Mouse (Mus musculus) heart, postnatal 0 days (tissue): Measurements from ENCODE around the gene Cdkn1b.

ENCODE experiments used
- CTCF ChIP-seq: IDR thresholded peaks from 2 replicates; pipeline ENCODE4 v1.5.1; 2016; ENCODE audit warnings: antibody characterized with exemption, control low read depth, low read depth
- EP300 ChIP-seq: IDR thresholded peaks from 2 replicates; pipeline ENCODE4 v1.6.1; 2016; ENCODE audit warnings: antibody characterized with exemption, low read depth

DNA sequence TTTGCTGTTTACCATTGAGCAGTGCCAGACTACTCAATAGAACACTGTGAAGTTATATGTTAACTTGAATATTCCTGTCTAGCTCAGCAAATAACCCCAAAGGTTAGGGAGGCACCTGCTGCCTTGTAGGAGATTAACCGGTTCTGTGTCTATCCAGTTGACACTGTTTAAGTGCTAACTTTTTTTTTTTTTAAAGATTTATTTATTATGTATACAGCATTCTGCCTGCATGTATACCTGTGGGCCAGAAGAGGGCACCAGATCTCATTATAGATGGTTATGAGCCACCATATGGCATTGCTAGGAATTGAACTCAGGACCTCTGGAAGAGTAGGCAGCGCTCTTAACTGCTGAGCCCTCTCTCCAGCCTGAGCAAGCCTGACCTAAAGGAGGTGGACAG lies 47.2 kb upstream of the Cdkn1b start:
- TF ChIP-seq EP300, result no peak
- peak; percentile 34 for TF ChIP-seq CTCF
